Mouse (Mus musculus) spleen, adult 2 months (tissue): ENCODE results near the gene U2surp. TPM values are rescaled to one million over a fixed set of nuclear protein-coding genes. Genes with fewer than 3 reads are reported as not detected.

Experiments
- DNase-seq, 2 experiments: peaks; one replicate each; pipeline versions ENCODE4 v3.0.0 to v3.0.0-alpha.2; 2012 to 2021; ENCODE audit warnings: low spot score in 2 of 2, low read depth in 1 of 2
- H3K27ac ChIP-seq: fragments of 200-500 bp; 2 replicates; pipeline ENCODE4 v1.5.1; 2012; ENCODE audit warnings: low read length, inconsistent platforms; ENCODE audit not compliant: insufficient read depth
- H3K27me3 ChIP-seq: fragments of 200-500 bp; 2 replicates; pipeline ENCODE4 v1.6.1; 2012; ENCODE audit warnings: mild to moderate bottlenecking, moderate library complexity, low read length, inconsistent platforms; ENCODE audit not compliant: control insufficient read depth, insufficient read depth
- H3K36me3 ChIP-seq: fragments of 200-500 bp; 2 replicates; pipeline ENCODE4 v1.6.1; 2012; ENCODE audit warnings: mild to moderate bottlenecking, low read length, inconsistent platforms; ENCODE audit not compliant: control insufficient read depth, insufficient read depth
- H3K4me1 ChIP-seq: fragments of 200-500 bp; 2 replicates; pipeline ENCODE4 v1.6.1; 2011; ENCODE audit warnings: inconsistent platforms; ENCODE audit not compliant: control insufficient read depth, insufficient read depth, insufficient read length
- H3K4me3 ChIP-seq: fragments of 200-500 bp; 2 replicates; pipeline ENCODE4 v1.5.1; 2011; ENCODE audit warnings: mild to moderate bottlenecking, inconsistent platforms; ENCODE audit not compliant: insufficient read depth, insufficient read length; ENCODE audit errors: extremely low read depth
- CTCF ChIP-seq: fragments of 200-500 bp; IDR thresholded peaks from 2 replicates; pipeline ENCODE4 v1.5.1; 2011; ENCODE audit warnings: mild to moderate bottlenecking, inconsistent platforms; ENCODE audit not compliant: insufficient read depth, insufficient read length, insufficient replicate concordance; ENCODE audit errors: extremely low read depth
- POLR2A ChIP-seq: fragments of 200-500 bp; IDR thresholded peaks from 2 replicates; pipeline ENCODE4 v1.6.1; 2011; ENCODE audit warnings: low read depth, low read length, inconsistent platforms
- WGBS: fragments of 180-500 bp; shearing (Covaris S2); methylation state at CpG from one replicate; pipeline ENCODE4 v1.1.7; 2018; 5-methylcytosine and 5-hydroxymethylcytosine counted together
- polyA plus RNA-seq: library from polyadenylated mRNA; depleted of rRNA; stranded (reverse); fragments of >200 nt; gene quantifications from 2 replicates; pipeline ENCODE4 v1.2.3, GENCODE M21; 2012

U2surp gene
- polyA plus RNA-seq, 1 experiment, result 1.7 TPM

DNA sequence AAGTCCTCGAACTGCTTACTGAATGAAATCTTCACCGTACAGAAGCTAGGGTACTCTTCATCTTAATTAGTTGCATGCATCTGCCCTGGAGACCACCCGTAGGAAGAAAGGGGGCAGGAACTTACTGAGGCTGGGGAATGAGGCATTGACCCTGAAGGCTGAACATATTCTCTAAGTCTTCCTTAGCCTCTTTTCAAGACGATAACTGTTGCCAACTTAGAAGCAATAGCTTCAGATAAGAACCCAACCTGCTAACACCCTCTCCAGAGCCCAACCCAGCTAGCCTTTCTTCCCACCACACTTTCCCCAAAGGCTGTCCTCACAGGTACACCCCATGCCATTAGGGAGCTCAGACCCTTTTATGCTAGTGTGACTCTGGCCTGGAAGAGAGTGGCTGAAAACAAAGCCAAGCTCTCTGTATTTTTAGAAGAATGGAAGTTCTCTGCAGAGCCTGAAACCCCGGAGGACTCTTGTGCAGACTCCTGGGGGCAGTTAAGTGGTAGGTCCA is 43.5 kb upstream of the U2surp start:
- H3K36me3 ChIP-seq, result no peaks in the 10 kb centered on the region
- WGBS, result 70% methylated on average over 5 of the region's 5 CpGs
- DNase-seq, result no peak
- peaks cover 12% of the 10 kb centered on the region for H3K27me3 ChIP-seq
- peaks cover 3% of the 10 kb centered on the region; the same call in 1 of the 2 replicates for H3K4me1 ChIP-seq
- no peak overlapping the region for H3K4me3 ChIP-seq
- peak overlapping the region; percentile 74; the same call in 1 of the 2 replicates for H3K27ac ChIP-seq
- TF ChIP-seq POLR2A, result no peak
- no peak for TF ChIP-seq CTCF

- Histone ChIP-seq H3K4me1 (no peaks in the 10 kb centered on the region), H3K4me3 (no peak overlapping the region), H3K27ac (peak overlapping the region; percentile 74), H3K27me3 (peaks cover 6% of the 10 kb centered on the region; the same call in 1 of the 2 replicates), H3K36me3 (no peaks in the 10 kb centered on the region)
- no peak for TF ChIP-seq POLR2A
- TF ChIP-seq CTCF, result no peak
- DNase-seq, result no peak
- 56% methylated on average over 18 of the region's 18 CpGs for WGBS
Observed at GRCm38 (mm10) chr9:95554231-95555221, 42.7 kb upstream of the U2surp start.

GRCm38 (mm10) chr9:95552175-95552705 is 40.4 kb upstream of the U2surp start:
- no peak for DNase-seq
- H3K36me3 ChIP-seq, result no peaks in the 10 kb centered on the region
- TF ChIP-seq POLR2A (no peak), CTCF (no peak)
- no peak overlapping the region for H3K4me3 ChIP-seq
- no peak overlapping the region for H3K27ac ChIP-seq
- WGBS, result 80% methylated on average over 10 of the region's 10 CpGs
- no peaks in the 10 kb centered on the region for H3K4me1 ChIP-seq
- no peaks in the 10 kb centered on the region for H3K27me3 ChIP-seq

- Histone ChIP-seq H3K36me3 (no peaks in the 10 kb centered on the region), H3K4me1 (no peaks in the 10 kb centered on the region), H3K27ac (no peak overlapping the region), H3K27me3 (no peaks in the 10 kb centered on the region), H3K4me3 (no peak overlapping the region)
- TF ChIP-seq CTCF, result no peak
- TF ChIP-seq POLR2A, result no peak
- 75% methylated on average over 9 of the region's 9 CpGs for WGBS
- DNase-seq, result no peak
Observed at GRCm38 (mm10) chr9:95550856-95551774, 39.3 kb upstream of the U2surp start.

- H3K27ac ChIP-seq, result no peak overlapping the region
- H3K36me3 ChIP-seq, result no peaks in the 10 kb centered on the region
- 83% methylated on average over 15 of the region's 15 CpGs for WGBS
- DNase-seq, result no peak
- no peaks in the 10 kb centered on the region for H3K27me3 ChIP-seq
- TF ChIP-seq POLR2A, result no peak
- TF ChIP-seq CTCF, result no peak
- no peaks in the 10 kb centered on the region for H3K4me1 ChIP-seq
- H3K4me3 ChIP-seq, result no peak overlapping the region
Observed at GRCm38 (mm10) chr9:95549626-95550411, 38.0 kb upstream of the U2surp start.
